Mouse (Mus musculus) bone marrow, adult 2 months (tissue): Measurements from ENCODE around the gene Slc22a13.

Source experiments
- CTCF ChIP-seq: fragments of 200-500 bp; IDR thresholded peaks from 2 replicates; pipeline ENCODE4 v1.5.1; 2011; ENCODE audit warnings: low read length, control low read depth; ENCODE audit not compliant: control insufficient read depth, insufficient read depth
- POLR2A ChIP-seq: fragments of 200-500 bp; IDR thresholded peaks from 2 replicates; pipeline ENCODE4 v1.6.1; 2011; ENCODE audit warnings: low read depth, mild to moderate bottlenecking, control low read depth, low read length, borderline replicate concordance; ENCODE audit not compliant: control insufficient read depth

- TF ChIP-seq CTCF (no peak), POLR2A (no peak)
These were observed 32.4 kb upstream of the Slc22a13 start for GRCm38 (mm10) chr9:119241169-119241865.
